Mouse (Mus musculus) hindlimb bud, embryonic 11.5 days (tissue): Measurements from ENCODE around the gene Mmp15.

Experiments used
- DNase-seq: peaks from one replicate; pipeline ENCODE4 v3.0.0-alpha.2; 2012; ENCODE audit warnings: low read depth, low spot score; ENCODE audit errors: extremely low spot score

Mmp15 gene

DNA sequence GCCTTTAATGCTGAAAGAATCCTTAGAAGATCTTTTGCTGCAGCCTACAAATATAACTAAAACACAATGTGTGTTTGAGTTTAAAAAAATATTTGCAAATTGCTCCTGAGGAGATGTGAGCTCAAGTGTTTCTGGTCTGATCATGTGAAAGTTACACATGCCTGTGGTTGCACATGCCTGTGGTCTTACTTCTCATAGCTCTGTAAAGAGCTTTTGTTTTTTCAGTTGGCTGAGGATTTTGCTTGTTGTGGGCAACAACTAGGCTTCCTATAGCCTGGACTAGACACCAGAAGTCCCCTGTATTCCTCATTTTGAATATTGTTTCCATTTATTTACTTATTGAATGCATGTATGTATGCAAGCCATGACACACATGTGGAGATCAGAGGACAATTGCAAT is 15.7 kb upstream of the Mmp15 start:
- DNase-seq = no peak

DNA sequence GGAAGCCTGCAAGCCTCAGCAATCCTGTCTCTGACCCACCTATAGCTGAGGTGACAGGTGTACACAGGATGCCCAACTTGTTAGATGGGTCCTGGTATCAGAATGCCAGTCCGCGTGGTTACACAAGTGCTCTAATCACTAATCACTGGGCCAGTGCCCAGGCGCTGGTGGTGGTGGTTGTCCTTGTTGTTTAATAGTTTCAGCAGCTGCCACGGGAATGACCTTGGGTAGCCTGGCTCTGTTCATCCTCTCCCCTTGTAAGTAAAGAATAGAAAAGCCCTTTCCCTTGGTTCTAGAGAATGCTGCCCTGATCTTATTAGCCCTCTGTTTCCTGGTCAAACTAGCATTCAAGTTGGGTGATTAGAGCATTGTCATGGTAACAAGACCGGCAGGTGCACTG is 10.3 kb upstream of the Mmp15 start:
- DNase-seq = no peak

DNA sequence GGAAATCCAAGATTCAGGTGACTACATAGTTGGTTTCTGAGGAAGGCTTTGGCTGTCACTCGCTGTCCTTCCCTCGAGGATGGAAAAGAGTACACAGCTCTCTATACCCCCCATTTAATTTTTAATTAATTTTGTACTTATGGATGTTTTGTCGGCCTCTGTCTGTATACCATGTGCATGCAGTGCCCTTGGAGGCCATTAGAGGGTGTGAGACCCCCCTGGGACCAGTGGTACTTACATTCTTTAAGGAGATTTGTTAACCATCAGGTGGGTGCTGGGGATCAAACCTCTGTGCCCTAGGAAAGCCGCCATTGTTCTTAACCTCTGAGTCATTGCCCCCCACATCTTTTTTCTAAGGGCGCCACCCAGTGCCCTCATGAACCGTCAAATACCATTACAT is 7.4 kb upstream of the Mmp15 start:
- no peak for DNase-seq

DNA sequence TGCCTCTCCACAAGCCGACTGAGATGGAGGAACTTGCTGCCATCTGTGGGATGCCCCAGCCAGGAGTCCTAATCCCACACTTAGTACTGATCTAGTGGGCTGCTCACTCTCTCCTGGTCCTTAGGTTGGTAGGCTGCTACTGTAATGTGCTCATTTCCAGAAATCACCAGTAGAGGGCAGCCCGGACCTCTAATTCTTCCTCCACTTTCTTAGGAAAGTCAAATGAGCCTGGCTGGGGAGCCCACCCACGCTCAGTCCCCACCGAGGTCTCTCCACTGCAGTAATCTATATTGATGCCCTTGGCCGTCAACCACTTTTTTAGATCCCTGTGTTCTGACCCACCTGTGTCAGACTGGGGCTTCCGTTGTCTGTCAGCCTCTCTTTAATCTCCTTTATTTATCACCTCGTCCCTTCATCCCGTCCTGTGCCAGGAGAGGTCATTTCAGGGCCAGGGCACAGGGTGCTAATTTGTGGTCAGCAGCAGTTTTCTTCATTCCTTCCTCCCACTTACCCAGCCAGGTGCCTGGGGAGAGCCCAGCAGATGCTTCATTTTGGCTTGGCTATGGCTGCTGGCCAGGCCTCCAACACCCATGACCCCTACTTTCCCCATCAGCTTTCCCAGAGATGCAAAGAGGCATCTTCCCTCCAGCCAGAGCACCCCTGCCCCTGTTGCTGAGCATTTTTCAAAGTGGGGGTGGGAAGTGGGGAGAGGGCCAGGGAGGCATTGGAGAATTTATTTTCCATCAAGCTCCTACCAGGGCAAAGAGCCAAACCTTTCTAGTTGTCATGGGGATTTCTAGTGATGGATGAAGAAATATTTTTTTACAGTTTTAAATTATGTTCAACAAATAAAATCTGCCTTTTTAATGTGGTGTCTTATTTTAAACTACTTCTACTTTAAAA is 5.2 kb upstream of the Mmp15 start:
- peak; percentile 44 for DNase-seq

DNA sequence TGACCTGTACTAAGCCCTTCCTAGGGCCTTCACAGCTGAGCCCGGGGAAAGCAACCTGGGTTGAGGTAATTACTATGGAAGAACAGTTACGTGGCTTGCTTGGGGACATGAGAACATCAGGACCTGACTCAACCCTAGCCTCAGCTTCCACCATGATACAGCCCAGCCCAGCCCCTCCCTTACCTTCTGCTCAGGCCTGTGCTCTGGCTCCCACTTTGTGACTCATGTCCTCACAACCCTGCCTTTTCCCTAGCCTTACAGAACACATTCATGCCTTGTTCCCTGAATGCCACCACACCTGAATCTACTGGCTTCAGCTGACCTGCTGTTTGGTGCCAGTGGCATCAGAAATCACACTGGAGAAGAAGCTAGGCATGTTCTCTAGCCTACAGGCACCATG is 3.7 kb upstream of the Mmp15 start:
- DNase-seq = no peak

DNA sequence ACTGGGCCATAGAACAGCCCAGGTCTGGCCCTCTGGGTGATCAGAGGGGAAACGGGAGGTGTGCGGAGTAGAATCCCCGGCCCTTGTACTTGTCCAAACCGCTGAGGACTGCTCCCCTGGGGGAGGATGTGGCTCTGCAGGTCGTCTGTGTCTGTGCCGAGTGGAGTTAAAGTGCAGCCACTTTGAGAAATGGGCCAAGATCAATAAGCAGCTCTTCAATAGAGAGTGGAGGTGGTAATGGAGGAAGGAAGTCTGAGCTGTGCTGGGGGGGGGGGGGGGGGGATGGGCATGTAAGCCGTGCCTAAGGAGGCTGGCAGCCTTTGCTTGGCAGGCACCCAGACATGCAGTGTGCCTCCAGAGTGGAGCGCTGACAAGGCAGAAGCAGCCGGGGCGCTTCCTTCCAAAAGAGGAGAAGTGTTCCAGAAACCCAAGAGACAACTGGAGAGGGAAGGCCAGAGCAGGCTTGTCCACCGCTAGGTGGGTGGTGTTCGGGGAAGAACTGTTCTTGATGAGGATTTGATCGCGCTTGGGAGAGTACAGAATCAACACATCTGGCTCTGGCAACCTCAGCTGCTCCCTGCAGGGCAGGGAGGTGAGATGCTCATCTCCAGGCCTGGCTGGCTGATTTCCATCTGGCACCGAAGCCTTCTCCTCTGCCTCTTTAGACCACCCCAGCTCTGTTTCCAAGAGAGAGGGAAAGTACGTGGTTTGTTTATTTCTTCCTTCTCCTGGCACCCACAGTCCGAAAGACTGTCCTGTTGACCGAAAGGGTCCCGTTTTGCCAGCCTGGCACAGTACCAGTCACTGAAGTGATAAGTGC is 3.0 kb upstream of the Mmp15 start:
- no peak for DNase-seq

DNA sequence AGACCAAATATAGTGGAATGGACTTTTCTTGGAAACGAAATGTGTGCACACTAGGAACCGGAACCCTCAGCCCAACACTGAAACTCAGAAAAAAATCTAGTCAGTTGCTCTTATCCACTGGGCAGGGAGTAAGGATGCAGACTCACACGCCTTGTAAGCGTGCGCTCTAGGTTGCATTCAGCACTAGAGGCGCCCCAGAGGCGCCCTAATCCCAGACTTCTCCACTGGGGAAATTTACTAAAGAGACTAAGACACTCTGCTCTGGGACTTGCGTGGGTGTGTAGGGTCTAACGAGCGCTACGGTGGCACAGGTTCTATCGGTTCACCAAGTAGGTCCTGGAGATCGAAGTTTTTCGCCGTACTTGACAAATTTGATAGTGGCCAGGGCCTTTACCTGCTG is 607 bp upstream of the Mmp15 start:
- peak; percentile 20 for DNase-seq

DNA sequence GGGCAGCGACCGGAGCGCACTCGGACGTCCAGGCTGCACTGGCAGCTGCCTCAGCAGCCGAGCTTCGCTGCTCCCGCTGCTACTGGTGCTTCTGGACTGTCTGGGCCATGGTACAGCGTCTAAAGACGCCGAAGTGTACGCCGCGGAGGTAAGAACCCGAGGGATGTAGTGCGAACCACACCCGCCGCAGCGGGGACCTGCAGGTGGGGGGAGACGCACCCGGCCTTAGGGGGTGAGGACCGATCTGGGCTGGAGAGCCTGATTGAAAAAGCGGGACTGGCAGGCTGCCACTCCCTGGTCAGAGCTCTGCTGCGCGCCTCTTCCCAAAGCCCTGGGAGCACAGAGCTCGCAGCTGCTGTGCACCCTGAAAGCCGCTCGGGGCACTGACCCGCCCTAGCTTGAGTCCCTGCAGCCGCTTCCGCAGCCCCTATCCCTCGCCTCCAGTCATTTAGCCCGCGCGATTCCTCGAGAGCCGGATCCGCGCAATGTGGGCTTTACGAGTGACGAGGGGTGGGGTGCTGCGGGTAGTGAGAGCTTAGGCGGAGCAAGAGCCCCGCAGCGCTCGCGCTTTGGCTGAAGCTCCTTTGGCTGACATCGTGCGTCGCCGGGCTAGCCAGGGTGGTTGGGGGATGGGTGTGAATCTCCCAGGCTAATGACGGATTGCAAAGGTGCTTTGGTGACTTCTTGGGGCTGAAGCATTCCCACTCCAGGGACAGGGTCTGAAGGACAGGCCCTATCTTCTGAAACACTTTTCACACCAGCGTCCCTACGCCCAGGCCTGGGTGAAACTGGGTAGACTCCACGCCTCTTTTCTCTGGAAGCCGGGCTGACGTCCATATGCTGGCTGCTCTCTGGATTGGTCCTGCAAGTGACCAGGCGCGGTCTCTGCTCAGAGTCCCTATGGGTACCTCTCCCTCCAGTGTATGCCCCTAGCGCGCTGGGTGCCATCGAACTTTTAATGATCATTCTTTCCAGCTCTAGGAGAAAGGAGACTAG is 1.1 kb downstream of the Mmp15 start:
- DNase-seq = no peak

DNA sequence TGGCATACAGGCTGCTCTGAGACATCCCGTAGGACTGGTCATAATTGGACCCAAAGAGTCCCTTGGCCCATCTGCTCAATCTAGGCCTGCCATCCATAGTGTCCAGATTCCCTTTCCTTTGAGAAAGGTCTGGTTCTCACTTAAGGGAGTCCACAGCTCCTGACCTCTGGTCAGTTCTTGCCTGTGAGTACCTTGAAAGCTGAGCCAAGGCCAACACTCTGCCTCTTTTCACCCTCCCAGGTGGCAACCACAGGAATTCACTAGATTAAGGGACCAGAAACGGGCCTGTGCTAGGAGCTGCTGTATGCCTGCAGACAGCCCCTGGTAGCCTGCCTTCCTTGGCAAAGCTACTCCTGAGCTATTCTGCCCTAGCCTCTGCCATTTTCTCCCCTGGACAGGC is 2.5 kb downstream of the Mmp15 start:
- DNase-seq = no peak

DNA sequence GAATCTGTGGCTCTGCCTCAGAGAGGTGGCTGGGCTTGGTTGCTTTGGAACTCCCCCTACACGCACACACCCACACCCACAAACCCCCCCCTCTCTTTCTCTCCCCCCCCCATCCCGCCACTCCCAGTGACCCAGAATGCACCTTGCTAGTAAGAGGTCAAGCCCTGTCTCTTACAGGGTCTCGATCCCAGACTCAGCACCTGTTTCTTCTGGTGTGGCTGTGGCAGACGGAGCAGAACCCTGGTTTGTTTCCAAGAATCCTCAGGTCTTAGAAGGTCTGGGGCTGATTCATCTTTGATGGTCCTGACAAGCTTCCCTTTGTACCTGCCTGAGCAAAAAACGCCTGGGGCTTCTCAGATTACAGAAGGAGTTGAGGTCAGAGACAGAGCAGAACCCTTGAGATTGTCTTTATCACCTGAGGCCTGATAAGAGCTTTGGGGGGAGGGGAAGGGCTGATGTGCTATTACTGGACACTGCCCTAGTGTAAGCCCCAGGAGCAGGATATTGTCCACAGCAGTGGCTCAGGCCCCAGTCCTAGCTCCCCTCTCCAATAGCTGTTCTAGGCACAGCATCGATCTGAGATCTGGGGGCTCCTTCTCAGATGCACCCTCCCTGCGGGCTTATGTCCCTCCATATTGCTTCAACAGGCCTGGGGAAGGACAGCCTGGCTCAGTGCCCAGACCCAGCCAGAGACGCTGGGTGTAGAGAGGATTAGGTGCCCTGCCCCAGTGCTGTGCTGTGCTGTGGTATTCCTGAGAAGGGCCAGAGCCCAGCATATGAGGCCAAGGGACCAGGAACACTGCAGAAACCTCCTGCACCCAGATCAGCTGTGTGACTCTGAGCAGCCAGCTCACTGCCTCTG is 6.7 kb downstream of the Mmp15 start:
- DNase-seq = no peak

DNA sequence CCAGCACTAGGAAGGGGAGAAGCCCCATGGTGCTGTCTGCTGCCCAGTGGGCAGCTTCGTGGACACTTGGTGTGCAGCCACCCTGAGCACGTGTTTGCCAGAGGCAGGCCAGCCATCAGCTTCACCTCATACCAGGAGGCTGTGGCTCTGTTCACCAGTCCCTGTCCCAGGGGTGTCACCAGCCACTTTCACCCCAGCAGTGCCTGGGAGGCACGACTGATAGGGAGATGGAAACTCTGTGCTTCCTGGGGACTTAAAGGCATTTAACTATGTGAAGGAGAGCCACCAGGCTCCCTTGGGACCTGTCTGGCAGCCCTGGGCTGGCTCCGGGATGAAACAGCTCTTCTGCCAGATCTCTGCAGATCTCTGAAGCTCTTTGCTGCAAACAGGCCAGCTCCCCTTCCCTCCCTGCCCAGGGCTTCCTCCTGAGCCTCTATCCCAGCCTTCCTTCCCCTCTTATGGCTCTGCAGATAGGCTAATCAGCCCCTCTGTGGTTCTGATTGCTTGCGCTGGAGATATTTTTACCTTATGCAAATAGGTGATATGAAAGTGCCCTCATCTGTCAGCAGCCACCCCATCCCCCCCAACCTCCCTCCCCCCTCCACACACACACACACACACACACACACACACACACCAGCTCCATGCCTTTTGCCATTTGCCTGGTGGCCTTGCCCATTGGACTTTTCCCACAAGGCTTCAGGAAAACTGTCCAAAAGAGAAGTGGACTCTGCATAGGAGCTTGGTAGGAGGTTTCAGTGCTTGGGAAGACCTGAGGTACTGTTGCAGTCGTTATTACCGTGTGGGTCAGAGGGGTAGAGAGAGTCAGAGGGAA is 8.3 kb downstream of the Mmp15 start:
- no peak for DNase-seq

DNA sequence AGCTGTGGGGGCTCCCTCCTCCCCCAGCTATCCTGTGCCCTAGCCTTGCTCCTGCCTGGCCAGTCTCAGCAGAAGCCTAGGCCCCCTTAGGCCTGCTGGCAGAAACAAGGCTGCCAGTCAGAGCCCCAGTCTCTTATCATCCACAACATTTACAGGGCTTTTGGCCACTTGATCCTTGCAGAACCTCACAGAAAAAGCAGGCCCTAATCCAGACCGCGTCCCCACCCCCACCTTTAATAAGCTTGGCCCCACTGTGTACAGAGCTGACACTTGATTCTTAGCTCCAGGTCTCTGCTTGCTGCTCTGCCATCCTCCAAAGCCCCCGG is 8.9 kb downstream of the Mmp15 start:
- no peak for DNase-seq

DNA sequence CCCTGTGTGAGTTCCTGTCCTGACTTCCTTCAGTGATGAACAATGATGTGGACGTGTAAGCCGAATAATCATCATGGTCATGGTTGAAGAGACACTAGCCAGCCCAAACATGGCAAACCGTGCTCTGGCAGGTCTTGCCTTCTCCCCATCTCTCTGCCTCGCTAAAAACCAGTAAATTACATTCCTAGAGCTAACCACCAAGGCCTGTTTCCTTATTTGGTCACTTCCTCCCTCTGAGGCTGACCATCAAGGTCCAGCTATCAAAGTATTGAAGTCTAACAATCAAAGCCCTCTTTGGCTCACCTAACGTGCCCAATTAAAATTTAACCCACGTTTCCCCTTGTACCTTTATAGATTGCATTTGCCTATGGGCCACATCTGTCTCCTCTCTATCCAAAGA is 10.2 kb downstream of the Mmp15 start:
- no peak for DNase-seq

DNA sequence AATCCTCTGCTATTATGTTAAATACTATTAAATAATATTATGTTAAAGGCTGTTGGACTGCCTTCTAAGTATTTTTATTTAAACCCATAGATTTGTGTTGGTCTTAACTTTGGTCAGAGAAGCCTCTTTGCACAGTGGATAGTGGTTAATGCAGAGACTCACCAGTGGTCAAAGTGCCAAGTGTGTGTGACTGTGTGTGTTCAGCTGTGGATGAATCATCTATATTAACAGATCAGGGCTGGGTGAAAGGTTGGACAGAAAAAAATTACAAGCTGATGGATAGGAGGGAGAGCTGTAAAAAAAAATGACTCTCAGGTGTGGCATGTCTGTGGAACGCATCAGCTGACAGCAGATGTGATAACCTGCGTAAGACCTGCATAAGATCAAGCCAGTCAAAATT is 11.8 kb downstream of the Mmp15 start:
- DNase-seq = no peak

DNA sequence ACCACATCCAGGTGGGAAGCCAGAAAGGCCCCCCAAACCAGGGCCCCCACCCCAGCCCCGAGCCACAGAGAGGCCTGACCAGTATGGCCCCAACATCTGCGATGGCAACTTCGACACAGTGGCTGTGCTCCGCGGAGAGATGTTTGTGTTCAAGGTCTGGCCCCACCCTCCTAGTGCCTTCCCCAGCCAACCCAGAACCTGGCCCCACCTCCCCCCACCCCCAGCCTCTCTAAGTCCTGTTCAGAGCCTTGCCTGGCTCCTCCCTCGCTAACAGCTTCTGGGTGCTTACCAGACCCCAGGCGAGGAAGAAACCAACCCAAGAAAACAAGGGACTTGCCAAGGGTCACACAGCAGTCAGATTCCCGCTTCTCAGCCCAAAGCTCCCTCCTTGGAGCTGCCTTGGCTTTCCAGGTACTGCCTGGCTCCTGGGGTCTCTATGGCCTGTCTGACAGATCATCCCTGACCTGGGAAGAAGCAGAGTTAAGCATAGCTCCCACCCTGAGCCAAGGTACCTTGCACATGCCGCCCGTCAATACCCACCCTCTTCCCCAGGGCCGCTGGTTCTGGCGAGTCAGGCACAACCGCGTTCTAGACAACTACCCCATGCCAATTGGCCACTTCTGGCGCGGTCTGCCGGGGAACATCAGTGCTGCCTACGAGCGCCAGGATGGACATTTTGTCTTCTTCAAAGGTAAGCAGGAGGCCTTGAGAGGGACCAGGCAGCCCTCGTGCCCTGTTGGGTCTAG is 17.7 kb downstream of the Mmp15 start:
- no peak for DNase-seq

DNA sequence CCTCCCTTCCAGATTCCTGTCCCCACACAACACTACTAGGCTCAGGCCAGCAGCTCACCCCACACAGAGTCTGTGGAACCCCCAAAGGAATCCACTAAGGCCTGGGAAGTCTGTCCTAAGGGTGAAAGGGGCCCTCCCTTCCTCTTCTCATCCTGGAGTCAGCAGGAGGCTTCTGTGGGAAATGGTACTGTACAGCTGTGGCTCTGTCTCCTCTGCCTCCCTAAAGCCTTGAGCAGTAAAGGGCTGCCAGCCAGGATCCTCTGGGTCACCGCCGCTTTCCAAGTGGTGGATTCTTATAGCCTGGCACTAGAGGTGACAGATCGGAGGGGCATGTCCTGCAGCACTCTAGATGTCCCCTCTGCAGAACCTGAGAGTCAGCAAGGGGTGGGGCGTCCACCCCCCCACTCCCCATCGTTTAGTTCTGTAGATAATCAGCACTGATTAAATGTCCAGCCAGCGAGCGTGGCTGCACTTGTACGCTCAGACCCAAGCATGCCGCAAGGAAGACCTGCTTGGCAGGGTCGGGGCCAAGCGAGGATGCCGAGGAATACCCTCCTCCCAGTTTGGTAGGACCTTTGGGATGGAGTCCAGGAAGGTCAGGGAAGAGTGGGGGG is 21.4 kb downstream of the Mmp15 start:
- DNase-seq = no peak

DNA sequence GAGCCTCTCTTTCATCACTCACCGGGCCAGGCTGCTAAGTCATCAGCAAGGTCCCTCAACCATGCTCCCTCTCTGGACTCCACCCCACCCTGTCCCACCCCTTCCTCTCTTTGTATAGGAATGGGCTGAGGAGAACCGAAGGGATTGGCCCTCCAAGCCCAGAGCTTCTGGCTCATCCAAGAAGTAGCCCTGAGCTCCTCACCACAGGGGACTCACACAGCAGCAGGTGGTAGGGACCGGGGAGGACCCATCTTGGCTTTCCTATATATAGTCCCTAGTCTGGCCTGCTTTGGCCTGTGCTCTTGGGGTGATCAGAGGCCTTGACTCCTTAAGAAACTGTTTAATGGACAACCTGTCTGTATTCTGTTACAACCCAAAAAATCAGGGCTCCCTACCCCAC is 22.4 kb downstream of the Mmp15 start:
- DNase-seq = no peak

DNA sequence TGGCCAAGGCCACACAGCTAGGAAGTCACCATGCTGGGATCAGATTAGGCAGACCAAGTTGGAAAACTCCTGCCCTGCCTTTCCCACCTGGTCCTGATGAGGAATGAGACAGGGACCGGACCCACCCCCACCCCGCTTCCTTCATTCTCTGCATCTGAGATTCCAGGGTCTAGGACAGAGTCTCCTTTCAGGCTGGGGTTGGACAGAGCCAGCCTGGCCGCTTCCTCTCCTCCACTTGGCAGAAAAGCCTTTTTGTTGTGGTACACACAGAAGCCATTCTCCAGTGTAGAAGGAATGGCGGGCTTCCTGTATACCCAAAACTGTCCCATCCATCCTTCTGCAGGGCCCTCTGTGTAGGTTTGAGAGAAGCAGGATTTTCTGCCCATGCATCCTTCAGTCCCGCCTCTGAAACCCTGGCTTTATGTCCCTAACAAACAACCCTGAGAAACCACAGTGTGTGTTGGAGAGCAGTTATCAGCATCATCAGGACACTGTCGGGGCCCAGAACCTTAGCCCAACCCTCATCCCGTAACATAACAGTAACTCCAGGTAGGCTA is 23.4 kb downstream of the Mmp15 start:
- DNase-seq = no peak
